Mouse (Mus musculus): ENCODE results near the gene Patj. TPM values are rescaled to one million over a fixed set of nuclear protein-coding genes. Genes with fewer than 3 reads are reported as not detected.

Patj gene
- total RNA-seq, 1 experiment from 2014 or later: 26.1 TPM

DNA sequence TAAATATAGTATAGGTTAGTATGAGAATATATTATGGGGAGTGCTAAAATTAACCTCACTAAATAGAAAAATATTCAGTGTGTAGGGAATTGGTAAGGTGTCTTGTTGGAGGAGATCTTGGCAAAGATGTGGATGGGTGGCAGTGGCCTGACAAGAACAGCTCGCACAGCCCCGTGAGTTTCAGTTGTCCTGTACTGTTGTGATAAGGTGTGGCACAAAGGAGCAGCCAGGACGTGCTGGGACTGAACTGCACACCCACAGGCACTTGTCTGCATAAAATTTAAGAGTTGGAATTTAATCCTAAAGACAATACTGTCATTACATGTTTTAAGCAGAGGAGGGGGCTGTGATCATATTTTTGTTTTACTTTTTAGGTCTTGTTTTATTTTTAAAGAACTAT lies 90.9 kb downstream of the Patj start:
- ATAC-seq (replicated peaks in 1 of 2; ENCODE audit: insufficient read depth in 1 of 2, low FRiP score in 2 of 2, low TSS enrichment in 1 of 2, low read depth in 1 of 2, poor library complexity in 2 of 2, severe bottlenecking in 2 of 2): no peak; a peak in 1 of 4 replicates

DNA sequence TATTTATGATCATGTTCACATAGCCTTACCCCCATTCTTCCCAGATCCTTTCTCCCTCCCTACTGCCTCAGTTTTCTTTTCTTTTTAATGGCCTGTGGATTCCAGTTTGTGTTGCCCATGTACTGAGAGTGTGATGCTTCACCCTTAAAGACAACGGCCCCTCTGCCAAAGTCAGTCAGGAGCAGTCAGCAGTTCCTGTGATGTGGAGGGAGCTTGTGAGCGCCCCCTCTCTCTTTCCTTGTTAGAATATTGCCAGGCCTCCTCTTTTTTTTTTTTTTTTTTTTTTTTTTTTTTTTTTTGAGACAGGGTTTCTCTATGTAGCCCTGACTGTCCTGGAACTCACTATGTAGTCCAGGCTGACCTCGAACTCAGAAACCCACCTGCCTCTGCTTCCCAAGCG lies 91.3 kb downstream of the Patj start:
- ATAC-seq (replicated peaks in 1 of 2; ENCODE audit: insufficient read depth in 1 of 2, low FRiP score in 2 of 2, low TSS enrichment in 1 of 2, low read depth in 1 of 2, poor library complexity in 2 of 2, severe bottlenecking in 2 of 2): no peak

DNA sequence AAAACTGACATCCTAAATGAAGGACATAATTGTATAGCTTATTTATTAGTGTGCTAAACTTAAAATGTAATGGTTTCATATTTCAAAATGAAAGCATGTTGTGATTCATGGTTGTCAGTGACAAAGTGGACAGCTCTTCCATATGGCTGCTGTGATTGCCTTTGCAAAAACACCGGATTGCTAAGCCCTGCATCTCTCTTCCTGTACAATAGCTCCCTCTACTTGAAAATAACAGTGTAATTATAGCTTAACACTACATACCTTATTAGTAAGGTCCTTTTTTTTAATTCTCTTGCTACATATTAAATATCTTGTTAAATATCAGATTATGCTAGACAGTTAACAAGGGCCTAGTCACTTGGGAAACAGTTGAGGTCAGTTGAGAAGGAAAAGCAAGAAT lies 93.8 kb downstream of the Patj start:
- no peak for ATAC-seq (replicated peaks in 1 of 2; ENCODE audit: insufficient read depth in 1 of 2, low FRiP score in 2 of 2, low TSS enrichment in 1 of 2, low read depth in 1 of 2, poor library complexity in 2 of 2, severe bottlenecking in 2 of 2)

DNA sequence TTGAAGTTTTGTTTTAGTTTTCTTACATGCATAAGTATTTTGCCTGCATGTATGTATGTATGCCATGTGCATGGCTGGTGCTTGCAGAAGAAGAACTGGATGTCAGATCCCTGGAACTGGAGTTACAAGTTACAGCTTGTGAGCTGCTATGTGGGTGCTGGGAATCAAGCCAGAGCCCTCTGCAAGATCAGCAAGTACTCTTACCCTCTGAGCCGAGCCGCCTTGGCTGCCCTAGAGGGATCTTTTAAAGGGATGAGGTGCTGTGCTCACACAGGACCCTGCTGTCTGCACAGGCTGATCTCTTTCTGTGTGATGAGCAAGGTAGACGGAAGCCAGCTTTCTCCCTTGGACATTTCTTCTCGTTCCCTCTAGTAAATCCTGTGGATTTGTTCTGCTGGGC lies 102.8 kb downstream of the Patj start:
- ATAC-seq (replicated peaks in 1 of 2; ENCODE audit: insufficient read depth in 1 of 2, low FRiP score in 2 of 2, low TSS enrichment in 1 of 2, low read depth in 1 of 2, poor library complexity in 2 of 2, severe bottlenecking in 2 of 2): no peak

GRCm38 (mm10) chr4:98500182-98500581 lies 104.6 kb downstream of the Patj start:
- ATAC-seq (replicated peaks in 1 of 2; ENCODE audit: insufficient read depth in 1 of 2, low FRiP score in 2 of 2, low TSS enrichment in 1 of 2, low read depth in 1 of 2, poor library complexity in 2 of 2, severe bottlenecking in 2 of 2): peak; percentile 62 to 67; a peak in 3 of 4 replicates

- ATAC-seq (replicated peaks in 1 of 2; ENCODE audit: insufficient read depth in 1 of 2, low FRiP score in 2 of 2, low TSS enrichment in 1 of 2, low read depth in 1 of 2, poor library complexity in 2 of 2, severe bottlenecking in 2 of 2): no peak
Observed at GRCm38 (mm10) chr4:98500875-98501274, 105.3 kb downstream of the Patj start.

- no peak for ATAC-seq (replicated peaks in 1 of 2; ENCODE audit: insufficient read depth in 1 of 2, low FRiP score in 2 of 2, low TSS enrichment in 1 of 2, low read depth in 1 of 2, poor library complexity in 2 of 2, severe bottlenecking in 2 of 2)
Observed at GRCm38 (mm10) chr4:98504743-98505142, 109.2 kb downstream of the Patj start.

GRCm38 (mm10) chr4:98508471-98509271 lies 113.1 kb downstream of the Patj start:
- no peak for ATAC-seq (replicated peaks in 1 of 2; ENCODE audit: insufficient read depth in 1 of 2, low FRiP score in 2 of 2, low TSS enrichment in 1 of 2, low read depth in 1 of 2, poor library complexity in 2 of 2, severe bottlenecking in 2 of 2)

GRCm38 (mm10) chr4:98509939-98510338 lies 114.4 kb downstream of the Patj start:
- ATAC-seq (replicated peaks in 1 of 2; ENCODE audit: insufficient read depth in 1 of 2, low FRiP score in 2 of 2, low TSS enrichment in 1 of 2, low read depth in 1 of 2, poor library complexity in 2 of 2, severe bottlenecking in 2 of 2): peak in 1 of 2 experiments; percentile 22; a peak in 1 of 4 replicates

DNA sequence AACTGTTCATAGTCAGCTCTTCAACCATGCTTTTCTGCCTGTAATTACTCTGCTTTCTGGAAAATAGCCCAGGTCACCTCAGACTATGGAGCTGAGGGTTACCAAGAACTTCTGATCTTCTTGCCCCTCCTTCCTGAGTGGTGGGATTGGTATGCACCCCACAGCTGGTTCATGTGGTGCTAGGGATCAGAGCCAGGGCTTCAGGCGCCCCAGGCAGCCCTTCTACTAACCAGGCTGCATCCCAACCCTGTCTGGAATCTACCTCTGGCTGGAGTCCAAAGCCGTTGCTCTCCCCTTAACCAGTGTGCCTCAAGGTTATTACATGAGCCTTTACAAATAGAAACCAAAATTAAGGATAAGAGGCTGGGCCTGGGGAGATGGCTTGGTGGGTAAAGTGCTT lies 115.7 kb downstream of the Patj start:
- ATAC-seq (replicated peaks in 1 of 2; ENCODE audit: insufficient read depth in 1 of 2, low FRiP score in 2 of 2, low TSS enrichment in 1 of 2, low read depth in 1 of 2, poor library complexity in 2 of 2, severe bottlenecking in 2 of 2): no peak

GRCm38 (mm10) chr4:98511964-98512743 lies 116.6 kb downstream of the Patj start:
- no peak for ATAC-seq (replicated peaks in 1 of 2; ENCODE audit: insufficient read depth in 1 of 2, low FRiP score in 2 of 2, low TSS enrichment in 1 of 2, low read depth in 1 of 2, poor library complexity in 2 of 2, severe bottlenecking in 2 of 2)

GRCm38 (mm10) chr4:98520492-98520891 lies 124.9 kb downstream of the Patj start:
- no peak for ATAC-seq (replicated peaks in 1 of 2; ENCODE audit: insufficient read depth in 1 of 2, low FRiP score in 2 of 2, low TSS enrichment in 1 of 2, low read depth in 1 of 2, poor library complexity in 2 of 2, severe bottlenecking in 2 of 2)

DNA sequence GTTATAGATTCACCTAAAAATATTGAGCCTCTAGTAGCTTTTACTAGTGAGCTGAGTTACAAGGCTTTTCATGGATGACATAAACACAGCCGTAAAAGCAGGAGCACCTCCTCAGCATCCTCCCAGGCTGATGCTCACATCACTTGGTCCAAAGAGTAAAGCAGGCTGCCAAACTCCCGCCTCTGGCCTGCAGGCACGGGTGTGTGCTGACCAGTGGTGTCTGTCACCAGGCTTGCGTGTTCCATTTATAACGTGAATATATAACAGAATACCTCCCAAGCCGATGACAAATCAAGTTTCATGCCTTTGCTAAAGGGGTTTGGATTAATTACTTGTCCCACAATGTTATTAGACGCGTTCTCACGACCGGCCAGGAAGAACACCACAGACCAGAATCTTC lies 128.9 kb downstream of the Patj start:
- ATAC-seq (replicated peaks in 1 of 2; ENCODE audit: insufficient read depth in 1 of 2, low FRiP score in 2 of 2, low TSS enrichment in 1 of 2, low read depth in 1 of 2, poor library complexity in 2 of 2, severe bottlenecking in 2 of 2): no peak

- ATAC-seq (replicated peaks in 1 of 2; ENCODE audit: insufficient read depth in 1 of 2, low FRiP score in 2 of 2, low TSS enrichment in 1 of 2, low read depth in 1 of 2, poor library complexity in 2 of 2, severe bottlenecking in 2 of 2): no peak
Observed at GRCm38 (mm10) chr4:98535446-98535845, 139.9 kb downstream of the Patj start.

- ATAC-seq (replicated peaks in 1 of 2; ENCODE audit: insufficient read depth in 1 of 2, low FRiP score in 2 of 2, low TSS enrichment in 1 of 2, low read depth in 1 of 2, poor library complexity in 2 of 2, severe bottlenecking in 2 of 2): no peak
Observed at GRCm38 (mm10) chr4:98541591-98541990, 146.0 kb downstream of the Patj start.

DNA sequence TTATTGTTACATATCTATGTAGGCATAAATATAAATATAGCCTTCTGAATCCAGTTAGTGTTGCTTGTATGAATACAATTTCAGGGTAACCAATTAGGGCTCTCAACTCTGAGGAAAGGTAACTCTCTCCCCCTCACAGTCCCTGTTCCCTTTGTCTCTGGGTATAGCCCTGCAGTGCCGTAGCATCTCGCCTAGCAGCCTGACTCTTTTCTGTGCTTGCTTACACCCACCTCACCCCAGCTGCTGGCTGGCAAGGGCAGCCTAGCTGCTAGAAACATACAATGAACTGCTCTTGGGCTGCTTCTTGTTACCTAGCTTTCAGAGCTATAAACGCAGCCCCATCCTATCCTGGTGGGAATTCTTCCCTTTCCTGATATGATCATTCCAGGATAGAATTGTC lies 147.4 kb downstream of the Patj start:
- no peak for ATAC-seq (replicated peaks in 1 of 2; ENCODE audit: insufficient read depth in 1 of 2, low FRiP score in 2 of 2, low TSS enrichment in 1 of 2, low read depth in 1 of 2, poor library complexity in 2 of 2, severe bottlenecking in 2 of 2)

DNA sequence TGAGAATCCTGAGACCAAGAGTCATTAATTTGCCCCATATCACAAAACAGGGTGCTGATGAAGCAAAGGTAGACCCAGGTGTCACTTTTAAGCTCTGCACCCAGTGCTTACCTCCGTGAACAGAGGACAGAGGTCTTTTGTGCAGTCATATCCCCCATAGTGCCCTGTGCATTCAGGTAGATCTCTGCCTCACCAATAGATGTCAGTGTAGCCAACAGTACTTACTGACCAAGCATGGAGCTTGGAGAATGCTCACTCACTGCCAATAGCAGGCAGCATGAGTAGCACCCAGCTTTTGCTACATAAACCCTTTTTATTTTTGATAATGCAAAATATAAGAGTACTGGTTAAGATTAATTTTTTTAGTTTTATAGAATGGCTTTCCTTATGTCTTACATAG lies 149.8 kb downstream of the Patj start:
- peak; percentile 68 to 76; a peak in 3 of 4 replicates for ATAC-seq (replicated peaks in 1 of 2; ENCODE audit: insufficient read depth in 1 of 2, low FRiP score in 2 of 2, low TSS enrichment in 1 of 2, low read depth in 1 of 2, poor library complexity in 2 of 2, severe bottlenecking in 2 of 2)

DNA sequence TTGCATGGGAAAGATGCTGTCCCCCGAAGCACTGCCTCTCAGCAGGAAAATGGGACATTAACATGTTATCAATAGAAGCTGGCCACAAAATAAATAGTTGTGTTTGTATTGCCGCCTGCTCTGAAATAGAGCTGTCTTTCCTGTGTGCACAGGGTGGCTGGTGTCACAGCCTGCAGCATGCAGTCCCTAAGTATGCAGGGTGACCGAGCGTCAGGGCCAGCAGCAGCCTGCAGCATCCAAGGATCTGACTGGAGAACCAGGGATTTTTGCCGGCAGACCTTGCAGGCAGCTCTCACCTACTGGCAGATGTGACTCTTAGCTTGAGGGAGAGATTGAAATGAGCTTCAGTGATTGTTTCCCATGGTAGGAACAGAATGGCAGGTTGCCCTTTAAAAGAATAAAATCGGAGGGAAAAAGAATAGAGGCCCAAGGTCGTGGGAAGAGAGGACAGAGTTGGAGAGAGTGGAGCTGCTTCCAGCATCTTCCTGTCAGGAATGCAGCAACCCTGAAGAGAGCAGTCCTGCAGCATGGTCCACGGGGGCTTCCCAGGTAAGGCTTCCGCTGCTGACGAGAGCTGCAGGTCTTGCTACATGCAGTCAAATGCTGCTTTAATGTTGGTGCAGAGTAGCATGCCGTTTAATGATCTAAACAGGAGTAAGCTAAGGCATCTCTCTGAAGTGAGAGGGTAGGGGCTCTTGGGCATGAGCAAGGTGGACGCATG lies 151.0 kb downstream of the Patj start:
- ATAC-seq (replicated peaks in 1 of 2; ENCODE audit: insufficient read depth in 1 of 2, low FRiP score in 2 of 2, low TSS enrichment in 1 of 2, low read depth in 1 of 2, poor library complexity in 2 of 2, severe bottlenecking in 2 of 2): no peak
